Mouse (Mus musculus) CD8-positive naive resting alpha-beta T cell, adult 2 months (primary cell): ENCODE data around the gene Cog7.

Source experiments
- DNase-seq, 2 experiments: peaks; one replicate each; pipeline ENCODE4 v3.0.0; 2022; ENCODE audit warnings: low read depth in 2 of 2, low spot score in 2 of 2

Gene Cog7

DNA sequence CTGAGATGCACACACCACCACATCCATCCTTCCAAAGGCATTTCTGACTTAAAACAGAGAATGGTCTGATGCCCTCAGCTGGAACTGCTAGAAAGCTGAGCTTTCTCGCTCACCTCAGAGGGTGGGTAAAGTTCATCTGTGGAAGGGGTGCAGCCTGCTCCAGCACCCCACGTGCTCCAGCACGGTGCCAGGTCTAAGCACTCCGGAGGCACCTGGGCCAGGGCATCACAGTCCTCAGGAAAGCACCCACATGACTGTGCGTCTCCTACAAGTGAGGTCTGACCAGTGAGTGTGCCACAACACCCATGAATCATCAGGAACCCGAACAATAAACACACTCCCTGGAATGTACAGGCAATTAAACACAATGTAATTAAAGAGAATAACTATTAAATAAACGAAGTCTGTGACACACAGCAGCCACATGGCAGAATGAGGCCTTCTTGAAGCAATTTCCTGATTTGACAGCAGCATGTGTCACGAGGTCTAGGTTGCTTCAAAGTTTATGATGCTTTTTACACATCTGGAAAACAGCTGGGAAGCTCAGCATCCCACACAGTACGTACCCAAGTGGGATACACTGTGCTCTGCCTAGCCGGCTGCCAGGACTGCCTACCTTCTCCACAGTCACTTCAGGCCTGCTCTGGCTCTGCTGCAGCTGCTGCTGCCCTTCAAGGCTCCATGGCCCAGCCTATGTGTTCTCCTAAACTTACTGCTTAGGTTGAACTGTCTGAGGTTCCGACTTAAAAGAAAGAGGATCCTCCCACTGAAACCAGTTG, 26.4 kb downstream of the Cog7 start:
- DNase-seq, result no peak

GRCm38 (mm10) chr7:121947513-121947912, 34.0 kb downstream of the Cog7 start:
- DNase-seq, result no peak

- DNase-seq, result no peak
These were observed 35.3 kb downstream of the Cog7 start for GRCm38 (mm10) chr7:121946196-121946595.

DNA sequence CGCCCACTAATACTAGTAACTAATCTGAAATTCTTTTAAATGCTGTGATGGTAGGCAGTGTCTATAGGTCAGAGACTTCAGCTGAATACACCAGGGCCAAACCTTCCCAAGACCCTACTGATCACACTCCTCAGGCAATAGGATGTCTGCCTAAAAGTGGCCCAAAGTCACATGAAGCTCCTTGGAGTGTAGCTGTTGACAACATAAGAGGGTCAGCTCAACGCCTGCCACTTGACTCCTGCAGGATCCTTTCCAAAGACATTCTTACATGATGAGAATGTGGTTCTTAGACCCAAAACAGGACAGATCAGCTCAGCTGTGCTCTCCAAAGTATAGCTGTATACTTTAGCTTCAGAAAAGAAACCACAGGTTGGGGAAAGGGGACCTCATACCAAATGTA, 39.1 kb downstream of the Cog7 start:
- DNase-seq, result no peak

- DNase-seq, result no peak
These were observed 39.9 kb downstream of the Cog7 start for GRCm38 (mm10) chr7:121941640-121942039.

DNA sequence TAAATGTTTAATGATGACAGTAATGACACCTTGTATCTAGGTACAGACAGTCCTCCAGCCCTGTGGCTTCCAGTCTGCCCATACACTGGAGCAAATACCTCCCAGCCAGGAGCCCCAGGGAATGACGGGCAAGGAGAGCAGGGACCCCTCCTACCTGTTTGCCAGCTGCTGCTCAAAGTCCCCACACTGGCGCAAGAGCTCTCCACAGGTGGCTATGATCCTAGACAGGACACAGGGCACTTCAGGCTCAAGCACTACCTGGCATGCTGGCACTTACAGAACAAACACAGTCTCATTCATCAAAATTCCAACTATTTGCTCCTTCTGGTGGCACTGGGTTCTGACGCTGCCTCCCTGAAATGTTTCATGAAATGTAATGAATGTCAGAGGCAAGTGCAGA, 40.5 kb downstream of the Cog7 start:
- no peak for DNase-seq

- no peak for DNase-seq
These were observed 41.8 kb downstream of the Cog7 start for GRCm38 (mm10) chr7:121939729-121940128.

DNA sequence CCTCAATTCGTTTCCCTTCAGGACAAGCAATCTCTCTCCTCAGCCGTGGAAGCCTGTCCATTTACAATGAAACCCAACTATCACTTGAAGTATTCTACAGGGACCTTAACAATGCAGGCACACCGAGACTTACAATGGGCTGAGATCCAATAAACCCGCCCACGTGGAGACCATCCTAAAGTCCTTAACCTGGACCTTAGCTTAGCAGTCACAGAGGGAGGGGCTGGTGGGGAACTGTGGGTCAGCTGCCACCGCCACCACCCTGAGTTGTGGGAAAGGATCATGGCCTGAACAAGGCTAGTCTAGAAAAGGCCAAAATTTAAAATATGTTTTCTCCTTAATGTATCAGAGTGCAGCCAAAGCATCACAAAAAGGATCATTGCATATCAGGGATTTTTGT, 42.3 kb downstream of the Cog7 start:
- DNase-seq, result no peak

DNA sequence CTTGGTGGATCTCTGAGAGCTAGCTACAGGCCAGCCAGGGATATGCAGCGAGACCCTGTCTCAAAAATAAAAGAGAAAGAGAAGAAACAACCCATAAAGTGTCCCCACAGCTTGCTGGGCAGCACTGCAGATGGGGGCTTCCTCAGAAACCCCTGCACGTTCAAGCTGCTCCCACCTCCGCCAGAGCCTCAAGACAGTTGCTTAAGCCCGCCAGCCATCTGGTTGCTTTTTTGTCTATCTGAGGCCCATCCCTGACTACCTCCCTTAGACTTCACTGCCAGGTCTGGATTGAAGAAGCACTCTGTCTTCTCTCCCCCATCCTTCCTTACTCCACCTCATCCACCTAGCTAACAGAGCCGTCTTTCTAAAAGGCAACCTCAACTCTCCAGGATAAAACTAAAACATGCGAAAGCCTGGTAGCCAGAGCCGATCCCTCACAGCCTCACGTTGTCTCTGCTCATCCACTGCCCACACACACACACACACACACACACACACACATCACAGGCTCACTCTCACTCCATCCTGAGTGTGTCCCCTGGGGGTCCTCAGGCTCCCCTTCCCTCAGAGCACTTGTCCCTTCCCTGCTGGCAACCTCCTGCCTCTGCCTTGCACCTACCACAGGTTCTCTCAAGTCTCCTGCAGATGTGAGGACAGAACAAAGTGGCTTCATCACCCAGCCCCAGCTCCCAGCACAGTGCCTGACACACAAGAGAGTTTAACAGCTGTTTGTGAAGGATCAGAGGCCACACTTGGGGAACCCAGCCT, 43.2 kb downstream of the Cog7 start:
- DNase-seq, result no peak

- DNase-seq, result no peak
These were observed 44.5 kb downstream of the Cog7 start for GRCm38 (mm10) chr7:121936861-121937630.

DNA sequence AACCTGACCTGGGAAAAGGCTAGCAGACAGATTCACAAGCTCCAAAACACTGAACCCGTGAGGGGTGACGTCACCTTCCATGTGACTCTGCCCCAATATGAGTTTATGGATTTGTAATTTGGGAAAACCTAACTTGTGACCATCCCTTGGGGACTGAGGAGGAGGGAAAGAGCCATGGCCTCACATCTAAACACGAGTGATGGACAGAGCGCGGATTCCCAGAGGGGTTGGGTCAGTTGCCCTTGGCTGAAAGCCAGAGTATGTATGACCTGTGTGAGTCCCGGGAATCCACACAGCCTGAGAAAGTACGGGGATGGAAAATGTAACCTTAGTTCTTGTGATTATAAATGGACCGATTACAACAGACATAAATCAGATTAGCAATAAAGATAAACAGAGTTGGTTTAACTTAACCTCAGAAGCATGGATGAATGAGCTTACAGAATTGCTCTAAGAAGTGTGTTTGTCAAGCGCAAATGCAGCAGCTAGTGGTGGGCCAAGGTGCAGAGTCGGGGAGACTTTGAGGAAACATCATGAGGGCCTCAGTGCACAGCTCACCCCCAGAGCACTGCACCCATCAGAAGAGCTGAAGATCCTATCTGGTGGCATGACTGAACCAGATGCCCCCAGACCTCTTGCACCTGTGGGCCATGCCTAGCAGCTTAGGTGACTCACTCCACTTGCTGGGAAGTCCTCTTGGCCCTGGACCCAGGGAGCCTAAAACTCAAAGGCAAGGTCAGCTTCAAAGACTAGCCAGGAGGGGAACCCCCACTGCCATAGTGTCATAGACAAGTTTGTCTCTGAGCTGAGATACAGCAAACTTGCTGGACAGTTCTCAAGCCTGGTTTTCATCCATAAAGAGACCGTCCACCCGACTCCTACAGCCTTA, 45.4 kb downstream of the Cog7 start:
- no peak for DNase-seq

- no peak for DNase-seq
These were observed 47.2 kb downstream of the Cog7 start for GRCm38 (mm10) chr7:121934346-121934745.

DNA sequence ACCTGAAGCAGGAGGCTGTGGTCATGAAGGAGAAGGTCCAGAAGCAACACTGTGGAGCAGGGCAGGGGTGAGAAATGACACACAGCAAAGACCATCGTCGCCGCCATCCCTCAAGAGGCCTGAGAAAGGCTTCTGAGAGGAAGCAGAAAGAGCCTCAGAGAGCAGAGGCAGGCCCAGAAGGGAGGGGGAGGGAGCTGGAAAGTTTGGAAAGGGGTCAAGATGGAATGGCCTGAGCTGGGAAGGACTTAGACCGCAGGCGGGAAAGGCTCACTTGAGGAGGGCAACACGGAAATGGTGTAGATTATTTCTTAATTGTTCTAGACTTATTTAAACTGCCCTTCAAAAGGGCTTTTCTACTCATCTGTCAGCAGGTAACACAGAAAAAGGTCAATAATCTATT, 47.8 kb downstream of the Cog7 start:
- DNase-seq, result no peak

- DNase-seq, result no peak
These were observed 50.3 kb downstream of the Cog7 start for GRCm38 (mm10) chr7:121931246-121931645.

GRCm38 (mm10) chr7:121927882-121928281, 53.6 kb downstream of the Cog7 start:
- DNase-seq, result no peak

- DNase-seq, result no peak
These were observed 57.1 kb downstream of the Cog7 start for GRCm38 (mm10) chr7:121924361-121924760.

- no peak for DNase-seq
These were observed 67.6 kb downstream of the Cog7 start for GRCm38 (mm10) chr7:121913944-121914343.

GRCm38 (mm10) chr7:121912250-121912649, 69.3 kb downstream of the Cog7 start:
- DNase-seq, result no peak

GRCm38 (mm10) chr7:121906879-121907278, 74.6 kb downstream of the Cog7 start:
- no peak for DNase-seq

DNA sequence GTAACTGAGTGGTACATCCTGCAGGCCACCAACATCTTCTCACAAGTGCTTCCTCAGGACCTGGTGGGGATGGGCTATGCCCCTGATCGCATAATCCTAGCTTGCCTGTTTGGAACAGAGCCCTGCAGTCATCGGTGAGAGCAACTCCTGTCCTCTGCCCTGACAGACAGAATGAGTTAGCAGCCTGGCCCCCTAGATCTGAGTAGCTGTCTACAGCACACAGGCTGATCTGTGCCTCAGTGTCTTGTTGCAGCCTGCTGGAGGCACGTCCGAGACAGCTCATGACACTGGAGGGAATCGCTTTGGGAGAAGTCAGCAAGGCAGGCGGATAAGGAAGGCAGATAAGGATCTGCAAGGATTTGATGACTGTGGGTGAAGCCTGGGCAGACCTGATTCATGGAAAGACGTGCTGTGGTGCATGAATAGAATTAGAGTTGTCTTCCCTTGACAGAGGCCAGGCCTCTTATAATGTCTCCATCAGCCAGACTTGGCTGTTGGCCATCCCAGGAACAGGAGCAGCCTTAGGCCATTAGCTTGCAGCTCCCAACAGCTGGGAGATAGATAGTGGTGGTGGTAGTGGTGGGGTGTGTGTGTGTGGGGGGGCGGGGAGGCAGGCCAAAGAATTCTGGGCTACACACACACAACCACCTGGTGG, 78.6 kb downstream of the Cog7 start:
- DNase-seq, result no peak
